Mouse (Mus musculus): ENCODE measurements around the gene Hyls1.

GRCm38 (mm10) chr9:35574416-35574815, 4.2 kb upstream of the Hyls1 start:
- TF ChIP-seq CTCF (IDR thresholded peaks at IDR 0.05; ENCODE audit: low read depth, low read length) (no peak), POLR2A (IDR thresholded peaks at IDR 0.05; ENCODE audit: insufficient read depth, low read length) (no peak), EP300 (IDR thresholded peaks at IDR 0.05; ENCODE audit: insufficient read depth, low read depth, low read length) (no peak)

Measured in ES-Bruce4 (cell line).